In the genomic region with DNA sequence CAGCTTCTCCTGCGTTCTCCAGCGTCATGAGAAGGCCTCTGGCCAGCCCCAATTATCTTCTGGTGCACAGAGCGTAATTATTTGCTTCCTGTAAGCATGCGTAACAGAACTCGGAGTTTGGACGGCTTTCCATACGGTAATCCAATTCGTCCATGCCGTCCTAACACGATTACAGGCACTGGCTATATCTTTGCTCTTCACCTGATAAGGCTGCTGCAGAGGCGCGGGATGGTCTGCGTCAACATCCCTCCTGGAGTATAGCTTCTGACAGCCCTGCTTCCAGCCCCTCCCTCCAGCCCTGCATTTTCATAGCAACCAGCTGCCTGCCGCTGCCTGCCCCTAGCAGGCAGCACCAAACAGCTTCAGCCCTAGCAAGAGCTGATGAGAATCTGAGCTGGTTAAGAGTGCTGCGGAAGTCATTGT, we compare ENCODE assay signal across 9 mouse cellular contexts. TPM values are rescaled to one million over a fixed set of nuclear protein-coding genes. Genes with fewer than 3 reads are reported as not detected.
A peak's percentile ranks its signal among the peaks of the same experiment; 100 is the strongest.
DNase-seq lines count a peak whose midpoint lies in the region; ATAC-seq lines count a peak whose summit lies in the region.
"Had no signal": no experiment of that assay in that cellular context is flagged by ENCODE, and none has a peak within 500 bp of the region (broad histone marks: within the 10 kb centered on the region; RNA-seq: fewer than 3 reads in every experiment).

No protein-coding gene starts in this region.

- peak; percentile 54 for ATAC-seq in embryonic facial prominence, embryonic 14.5 days (ENCODE audit: low read depth)
- peak; percentile 39; the same call in 1 of the 2 replicates for ATAC-seq in hindbrain, embryonic 11.5 days (ENCODE audit: low FRiP score)
- ATAC-seq in midbrain, embryonic 14.5 days (ENCODE audit: low FRiP score, low TSS enrichment): peak; percentile 48
- ATAC-seq: liver, postnatal 0 days had no signal

- peak overlapping the region; percentile 37 for H3K9ac ChIP-seq in embryonic facial prominence, embryonic 14.5 days (ENCODE audit: low read depth, low read length)
- no peak overlapping the region for H3K9ac ChIP-seq in hindbrain, embryonic 11.5 days (ENCODE audit: low read depth, low read length)
- peak overlapping the region; percentile 68 for H3K9ac ChIP-seq in midbrain, embryonic 14.5 days (replicated peaks; ENCODE audit: low read length)
- H3K9ac ChIP-seq: liver, postnatal 0 days had no signal

- peak overlapping the region; percentile 51 for H3K4me2 ChIP-seq in embryonic facial prominence, embryonic 14.5 days (ENCODE audit: low read depth, low read length)
- H3K4me2 ChIP-seq in hindbrain, embryonic 11.5 days (replicated peaks; ENCODE audit: low read depth, low read length): no peak overlapping the region
- H3K4me2 ChIP-seq in midbrain, embryonic 14.5 days (ENCODE audit: low read length): peak overlapping the region; percentile 59

- peaks cover 67% of the 10 kb centered on the region for H3K4me1 ChIP-seq in embryonic facial prominence, embryonic 14.5 days (ENCODE audit: control insufficient read depth, insufficient read depth, low read length)
- peaks cover 21% of the 10 kb centered on the region for H3K4me1 ChIP-seq in hindbrain, embryonic 11.5 days (replicated peaks; ENCODE audit: control insufficient read depth, insufficient read depth, low read length)
- peaks cover 67% of the 10 kb centered on the region for H3K4me1 ChIP-seq in midbrain, embryonic 14.5 days (ENCODE audit: control insufficient read depth, insufficient read depth, low read length)

- DNase-seq in embryo, embryonic 11 days: peak; percentile 76
- peak; percentile 85 for DNase-seq in embryonic facial prominence, embryonic 14.5 days (ENCODE audit: low spot score)
- no peak for DNase-seq in hindbrain, embryonic 11.5 days (ENCODE audit: low spot score)
- peak; percentile 78 for DNase-seq in midbrain, embryonic 14.5 days
- DNase-seq in left cerebral cortex, postnatal 25 days (ENCODE audit: low spot score in 2 of 2): no peak
- no peak for DNase-seq in urinary bladder, postnatal 10 days (ENCODE audit: low spot score)
- no peak for DNase-seq in B cell, adult 2 months
- DNase-seq: cerebellum, adult 2 months; liver, postnatal 0 days had no signal

- 11% methylated on average over 15 of the region's 15 CpGs for WGBS in embryonic facial prominence, embryonic 14.5 days
- 37% methylated on average over 15 of the region's 15 CpGs for WGBS in hindbrain, embryonic 11.5 days
- WGBS in midbrain, embryonic 14.5 days: 17% methylated on average over 15 of the region's 15 CpGs

- H3K4me3 ChIP-seq in embryonic facial prominence, embryonic 14.5 days (ENCODE audit: low read depth, low read length): peak overlapping the region; percentile 7; the same call in 1 of the 2 replicates
- H3K4me3 ChIP-seq in hindbrain, embryonic 11.5 days (ENCODE audit: low read depth, low read length): no peak overlapping the region
- H3K4me3 ChIP-seq in midbrain, embryonic 14.5 days (replicated peaks; ENCODE audit: low read depth, low read length): peak overlapping the region; percentile 36

- H3K36me3 ChIP-seq in embryonic facial prominence, embryonic 14.5 days (ENCODE audit: control insufficient read depth, insufficient read depth, low read length): 0 out of 2 replicates have a peak, but pooled peaks cover 3% of the 10 kb centered on the region
- H3K36me3 ChIP-seq in hindbrain, embryonic 11.5 days (ENCODE audit: control insufficient read depth, insufficient read depth, low read length): no peaks in the 10 kb centered on the region
- H3K36me3 ChIP-seq in midbrain, embryonic 14.5 days (ENCODE audit: control insufficient read depth, insufficient read depth, low read length): peaks cover 11% of the 10 kb centered on the region; the same call in 1 of the 2 replicates

- H3K27me3 ChIP-seq in embryonic facial prominence, embryonic 14.5 days (replicated peaks; ENCODE audit: control insufficient read depth, insufficient read depth, low read length): peaks cover 10% of the 10 kb centered on the region; the same call in 1 of the 2 replicates
- H3K27me3 ChIP-seq in hindbrain, embryonic 11.5 days (ENCODE audit: control insufficient read depth, insufficient read depth, low read length): no peaks in the 10 kb centered on the region; the same call in 1 of the 2 replicates
- no peaks in the 10 kb centered on the region; the same call in 1 of the 2 replicates for H3K27me3 ChIP-seq in midbrain, embryonic 14.5 days (ENCODE audit: control insufficient read depth, insufficient read depth, low read length)

- intact Hi-C loops in left cerebral cortex, postnatal 25 days (cut with DNase I): no loop called here

- H3K27ac ChIP-seq in embryonic facial prominence, embryonic 14.5 days (replicated peaks; ENCODE audit: low read depth, low read length): peak overlapping the region; percentile 75
- peak overlapping the region; percentile 68 for H3K27ac ChIP-seq in hindbrain, embryonic 11.5 days (ENCODE audit: low read depth, low read length)
- H3K27ac ChIP-seq in midbrain, embryonic 14.5 days (replicated peaks; ENCODE audit: low read depth, low read length): peak overlapping the region; percentile 89

- H3K9me3 ChIP-seq in embryonic facial prominence, embryonic 14.5 days (ENCODE audit: control insufficient read depth, low read length): no peaks in the 10 kb centered on the region
- H3K9me3 ChIP-seq in hindbrain, embryonic 11.5 days (ENCODE audit: control insufficient read depth, low read length): no peaks in the 10 kb centered on the region
- H3K9me3 ChIP-seq in midbrain, embryonic 14.5 days (ENCODE audit: control insufficient read depth, low read length): no peaks in the 10 kb centered on the region

RNA-seq across cellular contexts. Expression of gene Ebf3, which starts 12.9 kb away (rescaled TPM):
- 7.4 and 9.1 TPM in 2 replicates for polyA plus RNA-seq in embryonic facial prominence, embryonic 14.5 days (2014; fragmentation: Nextera tagmentation; extraction: Ambion mirVana)
- polyA plus RNA-seq in hindbrain, embryonic 11.5 days (2014; fragmentation: Nextera tagmentation; extraction: Ambion mirVana): 14.0 and 15.9 TPM in 2 replicates
- polyA plus RNA-seq in midbrain, embryonic 14.5 days (2014; fragmentation: Nextera tagmentation; extraction: Ambion mirVana): 34.0 and 43.4 TPM in 2 replicates
- total RNA-seq in left cerebral cortex, postnatal 25 days (2021): under 1 TPM; 0.78 to 0.85 TPM
- polyA plus RNA-seq: liver, postnatal 0 days had no signal

Comparison
In these comparisons a context has a peak if more than half of its experiments do, and no peak if none do; other contexts are left out.
1. DNase-seq: peak in embryo, embryonic 11 days (single experiment), embryonic facial prominence, embryonic 14.5 days (single experiment) and midbrain, embryonic 14.5 days (single experiment); none in hindbrain, embryonic 11.5 days (single experiment), left cerebral cortex, postnatal 25 days (0 of 2), urinary bladder, postnatal 10 days (single experiment) and B cell, adult 2 months (0 of 2).
2. Peak in every context shown above with its lines, with median percentiles within 50 percentile points of each other: ATAC-seq and H3K27ac ChIP-seq.